Mouse (Mus musculus): Measurements from ENCODE around the gene Csrnp1.

DNA sequence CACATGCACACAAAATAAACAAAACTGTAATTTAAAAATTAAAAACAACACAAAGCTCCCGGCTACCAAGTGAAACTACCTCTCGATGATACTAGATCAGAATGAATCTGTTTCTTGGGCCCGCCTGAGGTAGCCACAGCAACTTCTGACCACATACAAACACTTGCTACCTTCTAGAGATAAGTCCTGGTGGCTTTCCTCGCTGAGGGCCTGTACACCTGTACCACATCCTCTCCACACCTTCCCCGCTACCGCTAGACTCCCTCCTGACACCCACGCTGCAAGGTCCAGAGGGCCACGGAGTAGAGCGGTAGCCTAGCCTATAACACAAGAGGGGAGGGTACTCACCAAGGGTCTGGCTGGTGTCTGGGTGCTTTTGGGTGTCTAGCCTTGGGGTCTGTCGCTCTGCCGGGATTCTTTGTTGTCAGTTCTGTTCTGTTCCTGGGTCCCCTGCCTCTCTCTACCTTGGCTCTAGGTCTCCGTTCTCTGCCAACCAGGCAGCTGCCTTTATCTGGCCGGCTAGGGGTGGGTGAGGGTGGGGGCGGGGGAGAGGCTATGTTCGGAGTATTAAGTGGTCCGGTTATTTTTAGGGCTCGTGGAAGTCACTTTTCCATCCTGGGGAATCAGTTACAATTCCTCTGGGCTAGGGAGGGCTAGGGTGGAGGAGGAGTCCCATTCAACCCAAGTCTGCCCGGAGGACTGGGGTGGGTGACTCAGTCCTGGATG, 38.8 kb upstream of the Csrnp1 start, which contains the start of gene Xirp1:
- no peak for TF ChIP-seq CTCF (IDR thresholded peaks at IDR 0.05)
- peak; percentile 93 for TF ChIP-seq POLR2A (IDR thresholded peaks at IDR 0.05; ENCODE audit: insufficient read depth, low read depth, low read length)
- 0 out of 2 replicates have a peak, but pooled peaks have one; percentile 35 for TF ChIP-seq EP300 (IDR thresholded peaks at IDR 0.05; ENCODE audit: insufficient read depth, low read depth, low read length)
